Mouse (Mus musculus) lung, postnatal 0 days (tissue): Measurements from ENCODE around the gene Cdh19. TPM values are rescaled to one million over a fixed set of nuclear protein-coding genes. Genes with fewer than 3 reads are reported as not detected.

Source experiments
- ATAC-seq: fragments of 200-750 bp; cut with Nextera tagmentation; 2 replicates; pipeline ENCODE4 v1.8.0; 2017; ENCODE audit warnings: moderate library complexity
- DNase-seq: peaks from one replicate; pipeline ENCODE4 v3.0.0-alpha.2; 2016; ENCODE audit warnings: low spot score
- H3K27ac ChIP-seq: fragments of 300-500 bp; sonication (generic); 2 replicates; pipeline ENCODE4 v1.5.1; 2014; ENCODE audit warnings: antibody characterized with exemption, mild to moderate bottlenecking, low read length, mixed read lengths
- H3K27me3 ChIP-seq: fragments of 300-500 bp; sonication (generic); replicated peaks from 2 replicates; pipeline ENCODE4 v1.6.1; 2014; ENCODE audit warnings: low read length, mixed read lengths; ENCODE audit not compliant: insufficient read depth
- H3K36me3 ChIP-seq: fragments of 300-500 bp; sonication (generic); 2 replicates; pipeline ENCODE4 v1.6.1; 2014; ENCODE audit warnings: low read length, mixed read lengths; ENCODE audit not compliant: insufficient read depth
- H3K4me1 ChIP-seq: fragments of 300-500 bp; sonication (generic); 2 replicates; pipeline ENCODE4 v1.6.1; 2014; ENCODE audit warnings: antibody characterized with exemption, low read depth, low read length, mixed read lengths; ENCODE audit not compliant: insufficient read depth
- H3K4me2 ChIP-seq: fragments of 300-500 bp; sonication (generic); replicated peaks from 2 replicates; pipeline ENCODE4 v1.6.1; 2014; ENCODE audit warnings: low read depth, mild to moderate bottlenecking, low read length, moderate library complexity, mixed read lengths
- H3K4me3 ChIP-seq: fragments of 300-500 bp; sonication (generic); 2 replicates; pipeline ENCODE4 v1.5.1; 2014; ENCODE audit warnings: low read depth, low read length
- H3K9ac ChIP-seq: fragments of 300-500 bp; sonication (generic); replicated peaks from 2 replicates; pipeline ENCODE4 v1.6.1; 2014; ENCODE audit warnings: low read depth, mild to moderate bottlenecking
- H3K9me3 ChIP-seq: fragments of 300-500 bp; sonication (generic); 2 replicates; pipeline ENCODE4 v1.6.1; 2016; ENCODE audit warnings: low read length, mixed read lengths
- CTCF ChIP-seq: IDR thresholded peaks from 2 replicates; pipeline ENCODE4 v1.5.1; 2016; ENCODE audit warnings: antibody characterized with exemption, mild to moderate bottlenecking
- EP300 ChIP-seq: IDR thresholded peaks from 2 replicates; pipeline ENCODE4 v1.6.1; 2016; ENCODE audit warnings: antibody characterized with exemption, mild to moderate bottlenecking, control low read depth
- WGBS: fragments of 180-500 bp; shearing (Covaris S2); extraction: QIAGEN DNeasy Blood & Tissue Kit; methylation state at CpG from one replicate; pipeline ENCODE4 v1.1.7; 2014; 5-methylcytosine and 5-hydroxymethylcytosine counted together
- polyA plus RNA-seq: library from polyadenylated mRNA; unstranded; fragments of >200 nt; fragmentation: Nextera tagmentation; extraction: Ambion mirVana; gene quantifications from 2 replicates; pipeline ENCODE4 v1.2.1, GENCODE M21; 2015

The Cdh19 gene
- polyA plus RNA-seq, 1 experiment from 2014 or later: 0.05 TPM

GRCm38 (mm10) chr1:110904266-110904665 lies 73.1 kb downstream of the Cdh19 start:
- Histone ChIP-seq H3K27me3 (no peaks in the 10 kb centered on the region), H3K4me2 (no peak overlapping the region), H3K36me3 (no peaks in the 10 kb centered on the region), H3K4me3 (no peak overlapping the region), H3K9me3 (no peaks in the 10 kb centered on the region), H3K9ac (no peak overlapping the region), H3K4me1 (no peaks in the 10 kb centered on the region), H3K27ac (no peak overlapping the region)
- 70% methylated on average over 2 of the region's 2 CpGs for WGBS
- ATAC-seq (no peak), DNase-seq (no peak)
- TF ChIP-seq CTCF (no peak), EP300 (no peak)
